Mouse (Mus musculus): Measurements from ENCODE around the gene Irf4.

DNA sequence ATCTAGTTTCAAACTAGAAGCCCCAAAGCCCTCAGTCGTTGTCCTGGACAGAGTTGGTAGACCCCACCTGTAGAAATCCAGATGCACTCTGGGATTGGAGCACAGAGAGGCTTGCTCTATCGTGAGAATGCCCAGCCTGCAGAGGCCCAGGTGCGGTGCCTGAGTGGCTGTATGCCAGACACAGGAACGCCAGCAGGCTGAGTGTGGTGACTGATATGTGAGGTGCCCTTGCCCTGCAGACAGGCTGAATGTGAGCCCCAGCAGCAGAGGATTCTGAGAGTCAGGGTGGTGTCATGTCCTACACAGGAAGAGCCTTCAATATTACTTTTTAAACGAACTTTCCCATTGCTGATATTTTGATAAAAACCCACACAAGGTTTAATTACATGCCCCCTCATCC is 16.9 kb downstream of the Irf4 start:
- TF ChIP-seq CTCF (IDR thresholded peaks at IDR 0.05; ENCODE audit: low read depth), result no peak
- no peak for TF ChIP-seq EP300 (IDR thresholded peaks at IDR 0.05; ENCODE audit: low read depth)
